Comparison of ENCODE assay signal across 23 mouse cellular contexts in genomic region chrX:143501776-143502365, GRCm38 (mm10). TPM values are rescaled to one million over a fixed set of nuclear protein-coding genes. Genes with fewer than 3 reads are reported as not detected.
A peak's percentile ranks its signal among the peaks of the same experiment; 100 is the strongest.
DNase-seq lines count a peak whose midpoint lies in the region; ATAC-seq lines count a peak whose summit lies in the region.
"Had no signal": no experiment of that assay in that cellular context is flagged by ENCODE, and none has a peak within 500 bp of the region (broad histone marks: within the 10 kb centered on the region; RNA-seq: fewer than 3 reads in every experiment).

No protein-coding gene starts in this region.

- peak overlapping the region; percentile 57 to 72; a peak in 3 of 4 replicates for H3K27ac ChIP-seq in heart, embryonic 14.5 days (replicated peaks in 1 of 2; ENCODE audit: control insufficient read depth in 1 of 2, insufficient read depth in 1 of 2, low read depth in 2 of 2, low read length in 2 of 2)
- 0 out of 2 replicates have a peak overlapping the region, but pooled peaks have one; percentile 6 for H3K27ac ChIP-seq in lung, embryonic 16.5 days (ENCODE audit: low read length)
- H3K27ac ChIP-seq: forebrain, embryonic 15.5 days; hindbrain, embryonic 12.5 days; liver, embryonic 14.5 days; macrophage had no signal

- peaks cover 0 to 4% of the 10 kb centered on the region in 2 experiments; a peak in 2 of 4 replicates for H3K4me1 ChIP-seq in heart, embryonic 14.5 days (ENCODE audit: control insufficient read depth in 2 of 2, insufficient read depth in 2 of 2, low read length in 2 of 2)
- no peaks in the 10 kb centered on the region for H3K4me1 ChIP-seq in lung, embryonic 16.5 days (replicated peaks; ENCODE audit: control insufficient read depth, insufficient read depth, low read length)
- H3K4me1 ChIP-seq: forebrain, embryonic 15.5 days; hindbrain, embryonic 12.5 days had no signal

- H3K9ac ChIP-seq in heart, embryonic 14.5 days (ENCODE audit: low read length): no peak overlapping the region
- no peak overlapping the region for H3K9ac ChIP-seq in lung, embryonic 16.5 days (ENCODE audit: low read length)
- H3K9ac ChIP-seq: forebrain, embryonic 15.5 days; hindbrain, embryonic 12.5 days; liver, embryonic 14.5 days had no signal

- no peaks in the 10 kb centered on the region for H3K36me3 ChIP-seq in heart, embryonic 14.5 days (ENCODE audit: control insufficient read depth, insufficient read depth, low read length)
- H3K36me3 ChIP-seq in lung, embryonic 16.5 days (ENCODE audit: control insufficient read depth, insufficient read depth, low read length): no peaks in the 10 kb centered on the region
- H3K36me3 ChIP-seq: forebrain, embryonic 15.5 days; hindbrain, embryonic 12.5 days had no signal

- intact Hi-C loops in heart, postnatal 25 days (cut with DNase I): no loop called here

- no peak overlapping the region for H3K4me3 ChIP-seq in heart, embryonic 14.5 days (ENCODE audit: control insufficient read depth in 1 of 2, insufficient read depth in 1 of 2, low read depth in 1 of 2, low read length in 2 of 2)
- no peak overlapping the region for H3K4me3 ChIP-seq in lung, embryonic 16.5 days (ENCODE audit: low read length)
- H3K4me3 ChIP-seq: forebrain, embryonic 15.5 days; hindbrain, embryonic 12.5 days had no signal

- no peaks in the 10 kb centered on the region for H3K9me3 ChIP-seq in heart, embryonic 14.5 days (ENCODE audit: control insufficient read depth, low read length)
- H3K9me3 ChIP-seq in lung, embryonic 16.5 days (ENCODE audit: control insufficient read depth, low read length): no peaks in the 10 kb centered on the region
- H3K9me3 ChIP-seq: forebrain, embryonic 15.5 days; hindbrain, embryonic 12.5 days had no signal

- H3K27me3 ChIP-seq in heart, embryonic 14.5 days (ENCODE audit: control insufficient read depth, insufficient read depth, low read length): no peaks in the 10 kb centered on the region
- H3K27me3 ChIP-seq in lung, embryonic 16.5 days (ENCODE audit: control insufficient read depth, insufficient read depth, low read depth, low read length): no peaks in the 10 kb centered on the region; the same call in 1 of the 2 replicates
- H3K27me3 ChIP-seq: forebrain, embryonic 15.5 days had no signal

- H3K4me2 ChIP-seq in heart, embryonic 14.5 days (ENCODE audit: low read length): peak overlapping the region; percentile 17; the same call in 1 of the 2 replicates
- no peak overlapping the region for H3K4me2 ChIP-seq in lung, embryonic 16.5 days (ENCODE audit: low read depth, low read length)
- H3K4me2 ChIP-seq: forebrain, embryonic 15.5 days; hindbrain, embryonic 12.5 days had no signal

- no peak for ATAC-seq in heart, embryonic 14.5 days (ENCODE audit: insufficient number of reproducible peaks, insufficient read depth, low FRiP score, low read depth)
- ATAC-seq in lung, embryonic 16.5 days (ENCODE audit: low read depth): no peak
- ATAC-seq: forebrain, embryonic 15.5 days; intestine, postnatal 0 days; midbrain, embryonic 16.5 days had no signal

- 56% methylated on average over 5 of the region's 5 CpGs for WGBS in heart, embryonic 14.5 days
- 61% methylated on average over 5 of the region's 5 CpGs for WGBS in lung, embryonic 16.5 days

- DNase-seq in heart, postnatal 25 days (ENCODE audit: low spot score): no peak
- no peak for DNase-seq in lung, postnatal 25 days (ENCODE audit: low spot score)
- DNase-seq in NIH3T3 (ENCODE audit: low read depth): peak; percentile 82
- DNase-seq in forelimb bud, embryonic 11.5 days (ENCODE audit: low read depth, low spot score): peak; percentile 1
- no peak for DNase-seq in adrenal gland, postnatal 14 days
- no peak for DNase-seq in right cerebral cortex, adult 2 months (ENCODE audit: low spot score in 2 of 2)
- DNase-seq: B cell, adult 2 months; cerebellum, adult 9-11 months; gastrocnemius, postnatal 10 days; kidney, postnatal 4 days; right cerebral cortex, adult 18-20 months; thymus, adult 18-20 months; thymus, postnatal 36 days had no signal

RNA-seq across cellular contexts. Expression of gene Pak3, which starts 16.5 kb away (rescaled TPM):
- polyA plus RNA-seq in heart, embryonic 14.5 days (2014; fragmentation: Nextera tagmentation; extraction: Ambion mirVana): 8.2 and 10.4 TPM in 2 replicates
- total RNA-seq in heart, postnatal 25 days (2021): under 1 TPM; 0.18 to 0.34 TPM
- 7.1 and 8.3 TPM in 2 replicates for polyA plus RNA-seq in lung, embryonic 16.5 days (2015; fragmentation: Nextera tagmentation; extraction: Ambion mirVana)
- 17.1 and 31.2 TPM in 2 replicates for total RNA-seq in adrenal gland, postnatal 14 days (2021)
- total RNA-seq: common myeloid progenitor, adult 5-6 weeks; granulocyte monocyte progenitor cell, adult 5-6 weeks had no signal
- polyA plus RNA-seq: macrophage had no signal

Comparison
In these comparisons a context has a peak if more than half of its experiments do, and no peak if none do; other contexts are left out.
1. DNase-seq: peak in NIH3T3 (single experiment) and forelimb bud, embryonic 11.5 days (single experiment); none in heart, postnatal 25 days (single experiment), lung, postnatal 25 days (single experiment), adrenal gland, postnatal 14 days (single experiment) and right cerebral cortex, adult 2 months (0 of 2).
2. RNA of gene Pak3, which starts 16.5 kb away (total RNA-seq): 17.1 to 31.2 TPM in adrenal gland, postnatal 14 days; 0.18 to 0.34 TPM in heart, postnatal 25 days; every median in the first group is over 10 times any median in the second.